ENCODE assay signal across 8 mouse cellular contexts in genomic region chr14:8080165-8080679, GRCm38 (mm10). TPM values are rescaled to one million over a fixed set of nuclear protein-coding genes. Genes with fewer than 3 reads are reported as not detected.
DNase-seq lines count a peak whose midpoint lies in the region; ATAC-seq lines count a peak whose summit lies in the region.

Gene Rpp14 (plus strand): TSS chr14:8080367.

- peak; percentile 98 for DNase-seq in R1 (ENCODE audit: low read depth, low spot score)
- peak; percentile 97 to 98 for DNase-seq in cerebellum, postnatal 25 days
- peak; percentile 97 to 98 for DNase-seq in frontal cortex, postnatal 36 days (ENCODE audit: low spot score in 2 of 2)
- peak; percentile 97 to 99 for DNase-seq in left cerebral cortex, adult 18-20 months (ENCODE audit: low spot score in 2 of 2)
- DNase-seq in right cerebral cortex, adult 18-20 months, result peak; percentile 96
- DNase-seq in urinary bladder, postnatal 10 days (ENCODE audit: low spot score), result peak; percentile 85

- peaks cover 12% of the 10 kb centered on the region; the same call in 1 of the 2 replicates for H3K79me2 ChIP-seq in macrophage (ENCODE audit: inconsistent target)

- H3K9ac ChIP-seq in hindbrain, embryonic 16.5 days (ENCODE audit: low read depth, low read length), result peak within 1 kb of the TSS; percentile 78

- peak within 1 kb of the TSS; percentile 75 for H3K4me3 ChIP-seq in hindbrain, embryonic 16.5 days (ENCODE audit: low read length)
- peak within 1 kb of the TSS; percentile 66 for H3K4me3 ChIP-seq in macrophage (ENCODE audit: inconsistent target)

- H3K4me1 ChIP-seq in hindbrain, embryonic 16.5 days (ENCODE audit: control insufficient read depth, insufficient read depth, low read depth, low read length), result peaks cover 13% of the 10 kb centered on the region

- H3K36me3 ChIP-seq in hindbrain, embryonic 16.5 days (ENCODE audit: control insufficient read depth, insufficient read depth, low read length), result peaks cover 5% of the 10 kb centered on the region
- peaks cover 8% of the 10 kb centered on the region for H3K36me3 ChIP-seq in macrophage (ENCODE audit: inconsistent target)

- no peaks in the 10 kb centered on the region for H3K9me3 ChIP-seq in hindbrain, embryonic 16.5 days (ENCODE audit: control insufficient read depth, low read length)

- peak; percentile 97 for ATAC-seq in hindbrain, embryonic 16.5 days

- peak within 1 kb of the TSS; percentile 93 for H3K4me2 ChIP-seq in hindbrain, embryonic 16.5 days (ENCODE audit: low read length)

- under 1% methylated on average over 47 of the region's 47 CpGs for WGBS in hindbrain, embryonic 16.5 days
- WGBS in macrophage (ENCODE audit: missing documents), result 0% methylated on average over 43 of the region's 47 CpGs

- H3K27me3 ChIP-seq in hindbrain, embryonic 16.5 days (replicated peaks; ENCODE audit: control insufficient read depth, insufficient read depth, low read length), result no peaks in the 10 kb centered on the region

- peak within 1 kb of the TSS; percentile 97 for H3K27ac ChIP-seq in hindbrain, embryonic 16.5 days (ENCODE audit: low read depth, low read length)
- H3K27ac ChIP-seq in macrophage, result peak within 1 kb of the TSS; percentile 69

RNA-seq across cellular contexts. Expression of gene Rpp14, which starts in this region (rescaled TPM):
- polyA plus RNA-seq in hindbrain, embryonic 16.5 days (2015; fragmentation: Nextera tagmentation; extraction: Ambion mirVana), result 50.1 and 50.8 TPM in 2 replicates
- total RNA-seq in left cerebral cortex, adult 18-20 months (2021), result 10 to 100 TPM; 28.1 to 28.9 TPM
- total RNA-seq in macrophage (2018; cell fraction: chromatin; rRNA removed), result 10 to 100 TPM in 1 of 26 experiments, 1 to 10 TPM in 22, under 1 TPM in 3; 0.38 to 11.4 (median 3.0) TPM
- total RNA-seq in macrophage (2018; cell fraction: cytosol; rRNA removed), result 10 to 100 TPM in 23 of 26 experiments, 1 to 10 TPM in 3; 7.6 to 22.7 (median 14.1) TPM
- total RNA-seq in macrophage (2018; cell fraction: nucleus; rRNA removed), result 10 to 100 TPM in 4 of 26 experiments, 1 to 10 TPM in 22; 2.1 to 18.3 (median 5.1) TPM
- 13.0 to 22.4 TPM (median 17.1 TPM) in 3 replicates for polyA plus RNA-seq in macrophage (2018)

Comparison
In these comparisons a context has a peak if more than half of its experiments do, and no peak if none do; other contexts are left out.
1. Peak in every context shown above with its lines: DNase-seq, ATAC-seq, H3K4me3 ChIP-seq and H3K27ac ChIP-seq.